Mouse (Mus musculus): ENCODE results near the gene Dguok. TPM values are rescaled to one million over a fixed set of nuclear protein-coding genes. Genes with fewer than 3 reads are reported as not detected.
A peak's percentile ranks its signal among the peaks of the same experiment; 100 is the strongest.

Gene Dguok
- polyA plus RNA-seq, 1 experiment: 50.0 TPM

GRCm38 (mm10) chr6:83475431-83475830 lies 31.3 kb downstream of the Dguok start:
- Histone ChIP-seq H3K36me3 (ENCODE audit: control insufficient read depth, insufficient read depth, low read length) (no peaks in the 10 kb centered on the region), H3K27me3 (replicated peaks; ENCODE audit: control insufficient read depth, insufficient read depth, low read length) (no peaks in the 10 kb centered on the region), H3K4me3 (ENCODE audit: insufficient read depth, low read depth, low read length) (no peak overlapping the region), H3K27ac (ENCODE audit: insufficient read depth, low read depth, low read length) (no peak overlapping the region), H3K4me1 (ENCODE audit: control insufficient read depth, insufficient read depth, low read length) (peaks cover 6% of the 10 kb centered on the region)
- DNase-seq: no peak
- TF ChIP-seq CTCF (conservative IDR thresholded peaks at IDR 0.05; ENCODE audit: insufficient read depth, insufficient read length, low read depth, low read length) (no peak), POLR2A (IDR thresholded peaks at IDR 0.05; ENCODE audit: low read depth, low read length) (no peak)
- WGBS: 61% methylated on average over 7 of the region's 7 CpGs

GRCm38 (mm10) chr6:83473240-83473639 lies 33.5 kb downstream of the Dguok start:
- Histone ChIP-seq H3K36me3 (ENCODE audit: control insufficient read depth, insufficient read depth, low read length) (no peaks in the 10 kb centered on the region), H3K27me3 (replicated peaks; ENCODE audit: control insufficient read depth, insufficient read depth, low read length) (no peaks in the 10 kb centered on the region), H3K4me1 (ENCODE audit: control insufficient read depth, insufficient read depth, low read length) (peaks cover 6% of the 10 kb centered on the region), H3K4me3 (ENCODE audit: insufficient read depth, low read depth, low read length) (no peak overlapping the region), H3K27ac (ENCODE audit: insufficient read depth, low read depth, low read length) (no peak overlapping the region)
- TF ChIP-seq POLR2A (IDR thresholded peaks at IDR 0.05; ENCODE audit: low read depth, low read length): no peak
- TF ChIP-seq CTCF (conservative IDR thresholded peaks at IDR 0.05; ENCODE audit: insufficient read depth, insufficient read length, low read depth, low read length): no peak
- DNase-seq: peak; percentile 87
- WGBS: 47% methylated on average over 9 of the region's 9 CpGs

GRCm38 (mm10) chr6:83471739-83472138 lies 35.0 kb downstream of the Dguok start:
- Histone ChIP-seq H3K27me3 (replicated peaks; ENCODE audit: control insufficient read depth, insufficient read depth, low read length) (no peaks in the 10 kb centered on the region), H3K4me3 (ENCODE audit: insufficient read depth, low read depth, low read length) (no peak overlapping the region), H3K27ac (ENCODE audit: insufficient read depth, low read depth, low read length) (no peak overlapping the region), H3K4me1 (ENCODE audit: control insufficient read depth, insufficient read depth, low read length) (peaks cover 6% of the 10 kb centered on the region), H3K36me3 (ENCODE audit: control insufficient read depth, insufficient read depth, low read length) (no peaks in the 10 kb centered on the region)
- peak; percentile 53 for DNase-seq
- TF ChIP-seq POLR2A (IDR thresholded peaks at IDR 0.05; ENCODE audit: low read depth, low read length): no peak
- no peak for TF ChIP-seq CTCF (conservative IDR thresholded peaks at IDR 0.05; ENCODE audit: insufficient read depth, insufficient read length, low read depth, low read length)
- 72% methylated on average over 7 of the region's 7 CpGs for WGBS

- no peak for DNase-seq
- Histone ChIP-seq H3K36me3 (ENCODE audit: control insufficient read depth, insufficient read depth, low read length) (no peaks in the 10 kb centered on the region), H3K4me1 (ENCODE audit: control insufficient read depth, insufficient read depth, low read length) (no peaks in the 10 kb centered on the region; the same call in 1 of the 2 replicates), H3K4me3 (ENCODE audit: insufficient read depth, low read depth, low read length) (no peak overlapping the region), H3K27ac (ENCODE audit: insufficient read depth, low read depth, low read length) (no peak overlapping the region; the same call in 1 of the 2 replicates), H3K27me3 (replicated peaks; ENCODE audit: control insufficient read depth, insufficient read depth, low read length) (no peaks in the 10 kb centered on the region)
- no peak for TF ChIP-seq CTCF (conservative IDR thresholded peaks at IDR 0.05; ENCODE audit: insufficient read depth, insufficient read length, low read depth, low read length)
- TF ChIP-seq POLR2A (IDR thresholded peaks at IDR 0.05; ENCODE audit: low read depth, low read length): no peak
Observed at GRCm38 (mm10) chr6:83464011-83464410, 42.8 kb downstream of the Dguok start.

GRCm38 (mm10) chr6:83459034-83459644 lies 47.6 kb downstream of the Dguok start, which contains the start of gene Tet3:
TSS of gene Tet3 (minus strand) at chr6:83459084.
- TF ChIP-seq CTCF (conservative IDR thresholded peaks at IDR 0.05; ENCODE audit: insufficient read depth, insufficient read length, low read depth, low read length): no peak
- TF ChIP-seq POLR2A (IDR thresholded peaks at IDR 0.05; ENCODE audit: low read depth, low read length): no peak
- H3K36me3 ChIP-seq (ENCODE audit: control insufficient read depth, insufficient read depth, low read length): no peaks in the 10 kb centered on the region
- peaks cover 4% of the 10 kb centered on the region for H3K4me1 ChIP-seq (ENCODE audit: control insufficient read depth, insufficient read depth, low read length)
- H3K4me3 ChIP-seq (ENCODE audit: insufficient read depth, low read depth, low read length): no peak within 1 kb of the TSS
- DNase-seq: no peak
- peak within 1 kb of the TSS; percentile 29; the same call in 1 of the 2 replicates for H3K27ac ChIP-seq (ENCODE audit: insufficient read depth, low read depth, low read length)
- H3K27me3 ChIP-seq (replicated peaks; ENCODE audit: control insufficient read depth, insufficient read depth, low read length): no peaks in the 10 kb centered on the region
- 68% methylated on average over 4 of the region's 4 CpGs for WGBS

- Histone ChIP-seq H3K36me3 (ENCODE audit: control insufficient read depth, insufficient read depth, low read length) (no peaks in the 10 kb centered on the region), H3K4me1 (ENCODE audit: control insufficient read depth, insufficient read depth, low read length) (peaks cover 9% of the 10 kb centered on the region), H3K27me3 (replicated peaks; ENCODE audit: control insufficient read depth, insufficient read depth, low read length) (no peaks in the 10 kb centered on the region), H3K27ac (ENCODE audit: insufficient read depth, low read depth, low read length) (peak overlapping the region; percentile 93), H3K4me3 (ENCODE audit: insufficient read depth, low read depth, low read length) (peak overlapping the region; percentile 84)
- WGBS: 6% methylated on average over 33 of the region's 33 CpGs
- no peak for TF ChIP-seq POLR2A (IDR thresholded peaks at IDR 0.05; ENCODE audit: low read depth, low read length)
- no peak for TF ChIP-seq CTCF (conservative IDR thresholded peaks at IDR 0.05; ENCODE audit: insufficient read depth, insufficient read length, low read depth, low read length)
- peak; percentile 84 for DNase-seq
Observed at GRCm38 (mm10) chr6:83456984-83457810, 49.6 kb downstream of the Dguok start.

Measured in kidney, adult 2 months (tissue).